ENCODE assay signal across 20 mouse cellular contexts in genomic region chr13:17832940-17833339, GRCm38 (mm10). TPM values are rescaled to one million over a fixed set of nuclear protein-coding genes. Genes with fewer than 3 reads are reported as not detected.
DNase-seq lines count a peak whose midpoint lies in the region; TF ChIP-seq lines count a peak whose summit lies in the region.
"Had no signal": no experiment of that assay in that cellular context is flagged by ENCODE, and none has a peak within 500 bp of the region (broad histone marks: within the 10 kb centered on the region; RNA-seq: fewer than 3 reads in every experiment).

No protein-coding gene starts in this region.

- in situ Hi-C loops in CH12.LX (cut with MboI; ENCODE audit: low pct_ligation_motif_present, low pct_unique_long_range_greater_than_20kb, low sequenced_read_pairs) = loop anchor here (10.0 kb wide), 2 partner anchors 88 to 142 kb away; no protein-coding TSS in a partner anchor

- peak; percentile 40 for DNase-seq in A20 (ENCODE audit: low read depth, low spot score)
- peak; percentile 62 for DNase-seq in CH12.LX (ENCODE audit: extremely low read depth)
- DNase-seq in splenic B cell, adult 2 months (ENCODE audit: low read depth, low spot score) = peak; percentile 15
- no peak for DNase-seq in spleen, adult 12 weeks (ENCODE audit: low spot score)
- no peak for DNase-seq in urinary bladder, postnatal 10 days (ENCODE audit: low spot score)
- DNase-seq in spleen, postnatal 14 days (ENCODE audit: low spot score in 2 of 2) = no peak
- DNase-seq: adrenal gland, adult 2 months; adrenal gland, adult 8-10 months; adrenal gland, postnatal 10 days; adrenal gland, postnatal 14 days; adrenal gland, postnatal 25 days; adrenal gland, postnatal 36 days; B cell, adult 2 months; cerebellum, adult 11 months; cerebellum, adult 11-12 months; cerebellum, adult 18-20 months; cerebellum, adult 2 months; cerebellum, adult 8-10 months had no signal

- TF ChIP-seq POLR2A in CH12.LX (IDR thresholded peaks at IDR 0.05; ENCODE audit: low read depth, low read length) = no peak

- no peak overlapping the region for H3K27ac ChIP-seq in CH12.LX (ENCODE audit: insufficient read depth, low read depth)

- no peak for TF ChIP-seq RAD21 in CH12.LX (IDR thresholded peaks at IDR 0.05; ENCODE audit: low read depth, low read length)

- no peak overlapping the region for H3K9ac ChIP-seq in CH12.LX (ENCODE audit: insufficient read depth, low read depth)

- TF ChIP-seq CTCF in CH12.LX (conservative IDR thresholded peaks at IDR 0.05 in 1 of 2, IDR thresholded peaks at IDR 0.05 in 1 of 2; ENCODE audit: low read depth in 2 of 2, low read length in 2 of 2) = no peak

- H3K4me2 ChIP-seq in CH12.LX (ENCODE audit: insufficient read depth, low read depth, poor library complexity, severe bottlenecking) = no peak overlapping the region

- H3K4me1 ChIP-seq in CH12.LX (ENCODE audit: control insufficient read depth in 1 of 2, insufficient read depth in 2 of 2) = peaks cover 2 to 44% of the 10 kb centered on the region in 2 experiments; a peak in 3 of 4 replicates

- H3K9me3 ChIP-seq in CH12.LX (replicated peaks; ENCODE audit: low read length) = no peaks in the 10 kb centered on the region
- H3K9me3 ChIP-seq: G1E had no signal

- no peaks in the 10 kb centered on the region for H3K36me3 ChIP-seq in CH12.LX (replicated peaks in 1 of 2; ENCODE audit: control insufficient read depth in 1 of 2, insufficient read depth in 1 of 2, low read length in 1 of 2)
- no peaks in the 10 kb centered on the region for H3K36me3 ChIP-seq in splenic B cell, adult 2 months (ENCODE audit: control insufficient read depth, insufficient read depth, low read length, poor library complexity, severe bottlenecking)
- H3K36me3 ChIP-seq: G1E had no signal

- H3K27me3 ChIP-seq in CH12.LX (replicated peaks) = no peaks in the 10 kb centered on the region
- H3K27me3 ChIP-seq in splenic B cell, adult 2 months (ENCODE audit: control insufficient read depth, insufficient read depth, low read length, poor library complexity, severe bottlenecking) = no peaks in the 10 kb centered on the region
- H3K27me3 ChIP-seq: Patski had no signal

- no peaks in the 10 kb centered on the region for H3K79me2 ChIP-seq in CH12.LX (replicated peaks; ENCODE audit: control insufficient read depth, extremely low read depth, insufficient read depth, poor library complexity, severe bottlenecking)

- dilution Hi-C loops in CH12.LX (cut with MboI; ENCODE audit: extremely low pct_ligation_motif_present, extremely low pct_unique_long_range_greater_than_20kb, low sequenced_read_pairs) = no loop called here

- peak; percentile 80 for TF ChIP-seq EP300 in CH12.LX (IDR thresholded peaks at IDR 0.05; ENCODE audit: low read length)

- H3K4me3 ChIP-seq in CH12.LX (replicated peaks in 1 of 3; ENCODE audit: low read depth in 2 of 3, low read length in 2 of 3, poor library complexity in 1 of 3) = no peak overlapping the region

TF ChIP-seq in CH12.LX, 34 proteins besides CTCF, POLR2A, EP300 and RAD21:
- TF ChIP-seq TCF12 (IDR thresholded peaks at IDR 0.05; ENCODE audit: low read depth, low read length) (no peak), JUND (conservative IDR thresholded peaks at IDR 0.05; ENCODE audit: low read depth, low read length) (peak; percentile 92), ZMIZ1 (IDR thresholded peaks at IDR 0.05; ENCODE audit: low read depth, low read length) (no peak), ETS1 (conservative IDR thresholded peaks at IDR 0.05; ENCODE audit: low read depth, low read length) (no peak), IRF4 (IDR thresholded peaks at IDR 0.05; ENCODE audit: low read depth, low read length) (peak; percentile 92), JUN (IDR thresholded peaks at IDR 0.05; ENCODE audit: insufficient read depth, low read depth, low read length) (peak; percentile 57; the same call in 1 of the 2 replicates)

RNA-seq across cellular contexts. Expression of gene Cdk13, which starts 28.0 kb away (rescaled TPM):
- total RNA-seq in CH12.LX (2012; rRNA removed) (20.1 and 22.2 TPM in 2 replicates), CH12.LX (2014; rRNA removed) (19.8 and 22.8 TPM in 2 replicates)
- 27.0 and 27.3 TPM in 2 replicates for polyA plus RNA-seq in CH12.LX (2012; ENCODE audit: insufficient read length, low read depth)

Comparison
In these comparisons a context has a peak if more than half of its experiments do, and no peak if none do; other contexts are left out.
1. DNase-seq: peak in A20 (single experiment), CH12.LX (single experiment) and splenic B cell, adult 2 months (single experiment); none in spleen, adult 12 weeks (single experiment), urinary bladder, postnatal 10 days (single experiment) and spleen, postnatal 14 days (0 of 2).